Mouse (Mus musculus) hindbrain, embryonic 16.5 days (tissue): ENCODE results near the gene Ramp1. TPM values are rescaled to one million over a fixed set of nuclear protein-coding genes. Genes with fewer than 3 reads are reported as not detected.

Experiments used
- ATAC-seq: fragments of 200-750 bp; cut with Nextera tagmentation; 2 replicates; pipeline ENCODE4 v1.8.0; 2017; ENCODE audit warnings: moderate TSS enrichment, moderate library complexity
- H3K27ac ChIP-seq: fragments of 300-500 bp; sonication (generic); 2 replicates; pipeline ENCODE4 v1.5.1; 2014; ENCODE audit warnings: low read depth, mild to moderate bottlenecking, control low read depth, low read length, moderate library complexity
- H3K27me3 ChIP-seq: fragments of 300-500 bp; sonication (generic); replicated peaks from 2 replicates; pipeline ENCODE4 v1.6.1; 2014; ENCODE audit warnings: low read length; ENCODE audit not compliant: control insufficient read depth, insufficient read depth
- H3K36me3 ChIP-seq: fragments of 300-500 bp; sonication (generic); 2 replicates; pipeline ENCODE4 v1.6.1; 2014; ENCODE audit warnings: mild to moderate bottlenecking, low read length, moderate library complexity, mixed read lengths; ENCODE audit not compliant: control insufficient read depth, insufficient read depth
- H3K4me1 ChIP-seq: fragments of 300-500 bp; sonication (generic); 2 replicates; pipeline ENCODE4 v1.6.1; 2014; ENCODE audit warnings: low read depth, low read length; ENCODE audit not compliant: control insufficient read depth, insufficient read depth
- H3K4me2 ChIP-seq: fragments of 300-500 bp; sonication (generic); 2 replicates; pipeline ENCODE4 v1.6.1; 2014; ENCODE audit warnings: mild to moderate bottlenecking, low read length, control low read depth, moderate library complexity
- H3K4me3 ChIP-seq: fragments of 300-500 bp; sonication (generic); 2 replicates; pipeline ENCODE4 v1.5.1; 2014; ENCODE audit warnings: mild to moderate bottlenecking, low read length, control low read depth, moderate library complexity
- H3K9ac ChIP-seq: fragments of 300-500 bp; sonication (generic); 2 replicates; pipeline ENCODE4 v1.6.1; 2014; ENCODE audit warnings: low read depth, mild to moderate bottlenecking, control low read depth, low read length, moderate library complexity
- H3K9me3 ChIP-seq: fragments of 300-500 bp; sonication (generic); 2 replicates; pipeline ENCODE4 v1.6.1; 2014; ENCODE audit warnings: mild to moderate bottlenecking, low read length, moderate library complexity; ENCODE audit not compliant: control insufficient read depth
- WGBS: fragments of 180-500 bp; shearing (Covaris S2); extraction: QIAGEN DNeasy Blood & Tissue Kit; methylation state at CpG from one replicate; pipeline ENCODE4 v1.1.7; 2014; 5-methylcytosine and 5-hydroxymethylcytosine counted together
- polyA plus RNA-seq: library from polyadenylated mRNA; unstranded; fragments of >200 nt; fragmentation: Nextera tagmentation; extraction: Ambion mirVana; gene quantifications from 2 replicates; pipeline ENCODE4 v1.2.1, GENCODE M21; 2015

Ramp1 gene
- polyA plus RNA-seq, 1 experiment from 2014 or later: 28.5 TPM

GRCm38 (mm10) chr1:91188851-91189460 is 9.3 kb downstream of the Ramp1 start:
- H3K27ac ChIP-seq: no peak overlapping the region
- 95% methylated on average over 10 of the region's 10 CpGs for WGBS
- H3K9me3 ChIP-seq: no peaks in the 10 kb centered on the region
- no peak overlapping the region for H3K4me3 ChIP-seq
- H3K27me3 ChIP-seq: no peaks in the 10 kb centered on the region
- no peak overlapping the region for H3K4me2 ChIP-seq
- no peak for ATAC-seq
- H3K9ac ChIP-seq: no peak overlapping the region
- no peaks in the 10 kb centered on the region for H3K36me3 ChIP-seq
- no peaks in the 10 kb centered on the region for H3K4me1 ChIP-seq

DNA sequence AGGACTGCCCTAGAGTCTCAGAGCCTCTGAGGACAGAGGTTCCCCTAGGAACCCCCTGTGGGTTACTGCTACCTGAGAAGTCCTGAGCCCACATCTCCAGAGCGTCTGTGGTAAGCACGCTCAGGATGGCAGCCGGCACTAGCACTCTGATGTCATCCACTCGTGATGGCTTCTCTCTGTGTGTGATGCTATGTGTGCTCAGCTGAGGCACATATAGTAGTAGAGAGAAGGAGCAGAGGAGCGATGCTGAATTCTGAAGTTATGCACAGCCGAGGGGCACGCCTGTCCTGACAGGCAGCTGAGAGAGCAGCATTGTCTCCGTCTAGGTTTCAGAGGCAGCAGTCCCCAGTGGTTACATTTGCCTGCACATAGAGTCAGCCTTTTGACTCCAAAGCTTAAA is 12.6 kb downstream of the Ramp1 start:
- Histone ChIP-seq H3K27me3 (no peaks in the 10 kb centered on the region), H3K9ac (no peak overlapping the region), H3K4me3 (no peak overlapping the region), H3K9me3 (no peaks in the 10 kb centered on the region), H3K4me1 (no peaks in the 10 kb centered on the region), H3K27ac (no peak overlapping the region), H3K4me2 (no peak overlapping the region), H3K36me3 (no peaks in the 10 kb centered on the region)
- no peak for ATAC-seq
- 79% methylated on average over 8 of the region's 8 CpGs for WGBS

DNA sequence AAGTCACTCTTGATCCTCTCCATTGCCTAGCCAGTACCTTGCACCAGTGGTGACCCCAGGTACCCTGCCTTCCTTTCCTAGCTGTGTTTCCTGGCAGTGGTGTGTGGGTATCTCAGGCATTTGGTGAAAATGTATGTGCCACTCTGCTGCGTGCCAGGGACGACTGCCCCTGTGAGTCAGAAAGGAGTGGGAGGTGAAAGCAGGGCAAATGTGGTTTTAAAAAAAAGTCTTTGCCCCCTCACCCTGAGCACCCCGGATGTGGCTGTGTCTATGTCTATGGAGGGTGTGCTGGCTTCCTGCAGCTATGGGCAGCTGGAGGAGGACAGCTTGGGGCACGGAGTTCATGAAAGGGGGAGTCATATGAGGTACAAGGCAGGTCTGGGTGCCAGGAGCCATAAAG is 13.6 kb downstream of the Ramp1 start:
- WGBS: 86% methylated on average over 4 of the region's 4 CpGs
- Histone ChIP-seq H3K36me3 (no peaks in the 10 kb centered on the region), H3K27ac (no peak overlapping the region), H3K4me1 (no peaks in the 10 kb centered on the region), H3K9me3 (no peaks in the 10 kb centered on the region), H3K4me3 (no peak overlapping the region), H3K27me3 (no peaks in the 10 kb centered on the region), H3K4me2 (no peak overlapping the region), H3K9ac (no peak overlapping the region)
- no peak for ATAC-seq

DNA sequence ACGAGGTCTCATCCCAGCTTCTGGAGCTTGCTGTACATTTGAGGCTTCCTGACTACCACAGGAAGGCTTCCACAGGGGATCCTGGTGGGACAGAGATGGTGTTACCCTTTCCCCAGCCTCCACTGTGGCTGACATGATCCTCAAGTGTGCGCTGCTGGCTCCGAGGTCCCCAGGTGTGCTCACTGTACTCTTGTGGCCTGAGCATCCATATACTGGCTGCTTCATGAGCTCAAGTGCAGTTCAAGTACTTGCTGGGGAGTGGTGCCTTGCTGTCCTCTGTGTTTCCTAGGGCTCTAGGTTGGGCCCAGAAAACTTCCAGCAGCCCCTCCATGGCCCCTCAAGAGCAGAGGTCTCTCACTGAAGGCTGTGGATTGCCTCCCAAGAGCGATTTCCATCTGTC is 14.1 kb downstream of the Ramp1 start:
- Histone ChIP-seq H3K27me3 (no peaks in the 10 kb centered on the region), H3K36me3 (no peaks in the 10 kb centered on the region), H3K4me2 (no peak overlapping the region), H3K4me1 (no peaks in the 10 kb centered on the region), H3K9ac (no peak overlapping the region), H3K4me3 (no peak overlapping the region), H3K9me3 (no peaks in the 10 kb centered on the region), H3K27ac (no peak overlapping the region)
- ATAC-seq: no peak
- WGBS: 90% methylated on average over 4 of the region's 4 CpGs

DNA sequence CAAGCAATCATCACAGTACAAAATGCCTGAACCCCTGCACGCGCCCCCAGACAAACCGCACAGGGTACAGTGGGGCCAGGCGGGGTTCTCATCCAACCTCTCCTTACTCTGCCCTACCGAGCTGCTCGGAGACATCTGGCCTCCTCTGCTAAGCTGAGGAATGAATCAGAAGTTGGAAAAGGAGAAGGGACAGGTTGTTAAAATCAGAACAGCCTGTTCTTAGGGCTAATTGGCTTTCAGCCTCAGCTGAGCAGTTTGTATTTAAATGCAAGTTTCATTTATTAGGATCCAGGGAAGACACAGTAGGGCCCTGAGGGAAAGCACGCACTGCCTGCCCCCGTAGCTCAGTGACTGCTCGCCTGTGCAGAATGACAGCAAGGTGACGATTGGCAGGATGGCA is 20.2 kb downstream of the Ramp1 start:
- no peak overlapping the region for H3K9ac ChIP-seq

GRCm38 (mm10) chr1:91201122-91201521 is 21.5 kb downstream of the Ramp1 start:
- no peak overlapping the region for H3K9ac ChIP-seq
- no peaks in the 10 kb centered on the region for H3K4me1 ChIP-seq
- no peak overlapping the region for H3K4me3 ChIP-seq
- ATAC-seq: no peak
- H3K27ac ChIP-seq: no peak overlapping the region
- H3K4me2 ChIP-seq: no peak overlapping the region
- no peaks in the 10 kb centered on the region for H3K9me3 ChIP-seq
- no peaks in the 10 kb centered on the region for H3K27me3 ChIP-seq
- 35% methylated on average over 3 of the region's 3 CpGs for WGBS
- no peaks in the 10 kb centered on the region for H3K36me3 ChIP-seq

More for the DNA sequence above, 20.2 kb downstream of the Ramp1 start:
- no peaks in the 10 kb centered on the region for H3K27me3 ChIP-seq
- H3K4me2 ChIP-seq: no peak overlapping the region
- 81% methylated on average over 10 of the region's 10 CpGs for WGBS
- no peak for ATAC-seq
- no peak overlapping the region for H3K27ac ChIP-seq
- no peaks in the 10 kb centered on the region for H3K36me3 ChIP-seq
- no peaks in the 10 kb centered on the region for H3K9me3 ChIP-seq
- no peaks in the 10 kb centered on the region for H3K4me1 ChIP-seq
- no peak overlapping the region for H3K4me3 ChIP-seq

GRCm38 (mm10) chr1:91204221-91204765 is 24.7 kb downstream of the Ramp1 start:
- no peak overlapping the region for H3K9ac ChIP-seq
- H3K27ac ChIP-seq: no peak overlapping the region
- no peak overlapping the region for H3K4me3 ChIP-seq
- peaks cover 8% of the 10 kb centered on the region for H3K4me1 ChIP-seq
- H3K4me2 ChIP-seq: no peak overlapping the region
- 83% methylated on average over 5 of the region's 5 CpGs for WGBS
- no peaks in the 10 kb centered on the region for H3K36me3 ChIP-seq
- no peaks in the 10 kb centered on the region for H3K27me3 ChIP-seq
- no peak for ATAC-seq
- H3K9me3 ChIP-seq: no peaks in the 10 kb centered on the region

- H3K4me3 ChIP-seq: no peak overlapping the region
- H3K36me3 ChIP-seq: no peaks in the 10 kb centered on the region
- no peaks in the 10 kb centered on the region for H3K27me3 ChIP-seq
- no peak overlapping the region for H3K27ac ChIP-seq
- no peaks in the 10 kb centered on the region for H3K9me3 ChIP-seq
- no peak overlapping the region for H3K4me2 ChIP-seq
- H3K4me1 ChIP-seq: peaks cover 10% of the 10 kb centered on the region
- WGBS: 87% methylated on average over 6 of the region's 6 CpGs
- no peak for ATAC-seq
- no peak overlapping the region for H3K9ac ChIP-seq
Measured at GRCm38 (mm10) chr1:91205651-91206050, 26.0 kb downstream of the Ramp1 start.

- Histone ChIP-seq H3K4me1 (peaks cover 11% of the 10 kb centered on the region), H3K4me2 (no peak overlapping the region), H3K4me3 (no peak overlapping the region), H3K9ac (no peak overlapping the region), H3K9me3 (no peaks in the 10 kb centered on the region), H3K27me3 (no peaks in the 10 kb centered on the region), H3K36me3 (no peaks in the 10 kb centered on the region), H3K27ac (no peak overlapping the region)
- 70% methylated on average over 8 of the region's 8 CpGs for WGBS
- no peak for ATAC-seq
Measured at GRCm38 (mm10) chr1:91206336-91206735, 26.7 kb downstream of the Ramp1 start.
